Mouse (Mus musculus) CH12.LX (cell line): Measurements from ENCODE around the gene Cldn18. TPM values are rescaled to one million over a fixed set of nuclear protein-coding genes. Genes with fewer than 3 reads are reported as not detected.

Experiments used
- DNase-seq: peaks from one replicate; pipeline ENCODE4 v3.0.0-alpha.2; 2013; ENCODE audit errors: extremely low read depth
- H3K27ac ChIP-seq: 2 replicates; pipeline ENCODE4 v1.5.1; 2012; ENCODE audit warnings: low read depth, mild to moderate bottlenecking, control low read depth, moderate library complexity; ENCODE audit not compliant: insufficient read depth
- H3K27me3 ChIP-seq: replicated peaks from 2 replicates; pipeline ENCODE3; 2012; ENCODE audit warnings: inconsistent platforms
- H3K36me3 ChIP-seq, 2 experiments: replicated peaks in 1 of 2; 2 replicates each; pipeline versions ENCODE3 to v1.6.1; 2012; ENCODE audit warnings: inconsistent platforms in 1 of 2, low read length in 1 of 2, mild to moderate bottlenecking in 1 of 2, mixed read lengths in 1 of 2, moderate library complexity in 1 of 2; ENCODE audit not compliant: control insufficient read depth in 1 of 2, insufficient read depth in 1 of 2
- H3K4me1 ChIP-seq, 2 experiments: 2 replicates each; pipeline ENCODE4 v1.6.1; 2012; ENCODE audit warnings: inconsistent platforms in 1 of 2, moderate library complexity in 1 of 2; ENCODE audit not compliant: insufficient read depth in 2 of 2, control insufficient read depth in 1 of 2
- H3K4me2 ChIP-seq: 2 replicates; pipeline ENCODE4 v1.6.1; 2012; ENCODE audit warnings: low read depth, mild to moderate bottlenecking, control low read depth; ENCODE audit not compliant: poor library complexity, insufficient read depth, severe bottlenecking
- H3K4me3 ChIP-seq, 3 experiments: fragments of 150-350 bp in 1 of 3; sonication (generic) in 1 of 3; replicated peaks in 1 of 3; 2 replicates each; pipeline versions ENCODE3 to v1.5.1; 2011 to 2012; ENCODE audit warnings: low read depth in 2 of 3, low read length in 2 of 3, mild to moderate bottlenecking in 2 of 3, moderate library complexity in 2 of 3, control low read depth in 1 of 3, improper control_type of control experiment in 1 of 3, inconsistent platforms in 1 of 3, mixed read lengths in 1 of 3; ENCODE audit not compliant: poor library complexity in 1 of 3
- H3K79me2 ChIP-seq: replicated peaks from 2 replicates; pipeline ENCODE4 v1.6.1; 2012; ENCODE audit warnings: mild to moderate bottlenecking, moderate library complexity; ENCODE audit not compliant: control insufficient read depth, poor library complexity, insufficient read depth, severe bottlenecking; ENCODE audit errors: extremely low read depth
- H3K9ac ChIP-seq: 2 replicates; pipeline ENCODE4 v1.6.1; 2012; ENCODE audit warnings: low read depth, mild to moderate bottlenecking, control low read depth, moderate library complexity; ENCODE audit not compliant: insufficient read depth
- H3K9me3 ChIP-seq: replicated peaks from 2 replicates; pipeline ENCODE3; 2012; ENCODE audit warnings: low read length, inconsistent platforms, mixed read lengths
- CHD1 ChIP-seq: IDR thresholded peaks from 2 replicates; pipeline ENCODE4 v1.6.1; 2012; ENCODE audit warnings: low read depth, low read length, improper control_type of control experiment, inconsistent platforms
- CHD2 ChIP-seq: IDR thresholded peaks from 2 replicates; pipeline ENCODE4 v1.6.1; 2011; ENCODE audit warnings: low read length, improper control_type of control experiment
- CTCF ChIP-seq, 2 experiments: IDR thresholded peaks in 1 of 2; conservative IDR thresholded peaks in 1 of 2; 2 replicates each; pipeline ENCODE4 v1.5.1; 2011 to 2012; ENCODE audit warnings: low read depth in 2 of 2, low read length in 2 of 2, improper control_type of control experiment in 1 of 2, inconsistent platforms in 1 of 2, mild to moderate bottlenecking in 1 of 2, moderate library complexity in 1 of 2
- E2F4 ChIP-seq: IDR thresholded peaks from 2 replicates; pipeline ENCODE4 v1.6.1; 2011; ENCODE audit warnings: low read depth, low read length, improper control_type of control experiment; ENCODE audit not compliant: insufficient replicate concordance
- EP300 ChIP-seq: IDR thresholded peaks from 2 replicates; pipeline ENCODE4 v1.6.1; 2011; ENCODE audit warnings: low read length, improper control_type of control experiment
- ETS1 ChIP-seq: conservative IDR thresholded peaks from 2 replicates; pipeline ENCODE4 v1.6.1; 2012; ENCODE audit warnings: low read depth, mild to moderate bottlenecking, inconsistent platforms, low read length, improper control_type of control experiment, moderate library complexity
- HCFC1 ChIP-seq: IDR thresholded peaks from 2 replicates; pipeline ENCODE4 v1.6.1; 2012; ENCODE audit warnings: low read depth, mild to moderate bottlenecking, inconsistent platforms, low read length, improper control_type of control experiment
- JUND ChIP-seq: conservative IDR thresholded peaks from 2 replicates; pipeline ENCODE4 v1.6.1; 2011; ENCODE audit warnings: low read depth, low read length, improper control_type of control experiment
- MAFK ChIP-seq: IDR thresholded peaks from 2 replicates; pipeline ENCODE4 v1.6.1; 2011; ENCODE audit warnings: low read length, improper control_type of control experiment; ENCODE audit not compliant: insufficient replicate concordance
- MAX ChIP-seq: IDR thresholded peaks from 2 replicates; pipeline ENCODE4 v1.6.1; 2011; ENCODE audit warnings: low read length, improper control_type of control experiment
- MAZ ChIP-seq: IDR thresholded peaks from 2 replicates; pipeline ENCODE4 v1.6.1; 2012; ENCODE audit warnings: low read depth, mild to moderate bottlenecking, inconsistent platforms, low read length, improper control_type of control experiment, moderate library complexity
- MEF2A ChIP-seq: IDR thresholded peaks from 2 replicates; pipeline ENCODE4 v1.6.1; 2014; ENCODE audit warnings: low read depth, mild to moderate bottlenecking, inconsistent platforms, low read length, improper control_type of control experiment, borderline replicate concordance
- MXI1 ChIP-seq: IDR thresholded peaks from 2 replicates; pipeline ENCODE4 v1.6.1; 2011; ENCODE audit warnings: mild to moderate bottlenecking, low read depth, low read length, improper control_type of control experiment
- NELFE ChIP-seq: IDR thresholded peaks from 2 replicates; pipeline ENCODE4 v1.6.1; 2011; ENCODE audit warnings: low read depth, low read length, improper control_type of control experiment
- NRF1 ChIP-seq: IDR thresholded peaks from 2 replicates; pipeline ENCODE4 v1.6.1; 2014; ENCODE audit warnings: low read depth, mild to moderate bottlenecking, inconsistent platforms, low read length, improper control_type of control experiment, moderate library complexity
- POLR2A ChIP-seq: IDR thresholded peaks from 2 replicates; pipeline ENCODE4 v1.6.1; 2011; ENCODE audit warnings: low read depth, mild to moderate bottlenecking, improper control_type of control experiment, low read length
- POLR2AphosphoS2 ChIP-seq: IDR thresholded peaks from 2 replicates; pipeline ENCODE4 v1.6.1; 2011; ENCODE audit warnings: low read depth, low read length, improper control_type of control experiment
- RAD21 ChIP-seq: IDR thresholded peaks from 2 replicates; pipeline ENCODE4 v1.6.1; 2011; ENCODE audit warnings: low read depth, mild to moderate bottlenecking, low read length, improper control_type of control experiment, moderate library complexity
- RCOR1 ChIP-seq: conservative IDR thresholded peaks from 2 replicates; pipeline ENCODE4 v1.6.1; 2012; ENCODE audit warnings: low read depth, mild to moderate bottlenecking, inconsistent platforms, low read length, improper control_type of control experiment
- TBP ChIP-seq: conservative IDR thresholded peaks from 2 replicates; pipeline ENCODE4 v1.6.1; 2011; ENCODE audit warnings: low read depth, low read length, improper control_type of control experiment
- TCF12 ChIP-seq: IDR thresholded peaks from 2 replicates; pipeline ENCODE4 v1.6.1; 2014; ENCODE audit warnings: low read depth, mild to moderate bottlenecking, inconsistent platforms, low read length, improper control_type of control experiment
- ZC3H11A ChIP-seq: IDR thresholded peaks from 2 replicates; pipeline ENCODE4 v1.6.1; 2012; ENCODE audit warnings: low read depth, mild to moderate bottlenecking, inconsistent platforms, low read length, improper control_type of control experiment
- ZKSCAN1 ChIP-seq: IDR thresholded peaks from 2 replicates; pipeline ENCODE4 v1.6.1; 2012; ENCODE audit warnings: low read depth, inconsistent platforms, low read length, improper control_type of control experiment, borderline replicate concordance
- ZNF384 ChIP-seq: IDR thresholded peaks from 2 replicates; pipeline ENCODE4 v1.6.1; 2012; ENCODE audit warnings: low read depth, low read length, improper control_type of control experiment, inconsistent platforms
- dilution Hi-C: fragments of 300-500 bp; cut with MboI; formaldehyde crosslinking; loops from 2 replicates; pipeline ENCODE4 v1.14.3; 2020; ENCODE audit warnings: low sequenced_read_pairs; ENCODE audit not compliant: extremely low pct_unique_long_range_greater_than_20kb, extremely low pct_ligation_motif_present
- in situ Hi-C: fragments of 300-500 bp; cut with MboI; formaldehyde crosslinking; loops from 3 replicates; pipeline ENCODE4 v1.14.3; 2019; ENCODE audit warnings: low sequenced_read_pairs, low pct_ligation_motif_present, low pct_unique_long_range_greater_than_20kb, mixed read lengths
- polyA plus RNA-seq: library from polyadenylated mRNA; unstranded; fragments of >175 nt; gene quantifications from 2 replicates; pipeline ENCODE4 v1.2.1, GENCODE M21; 2012; ENCODE audit warnings: low read depth; ENCODE audit not compliant: insufficient read length
- total RNA-seq, 2 experiments: library from RNA; depleted of rRNA; stranded (reverse); fragments of 300-350 nt in 1 of 2; fragments of >200 nt in 1 of 2; gene quantifications; 2 replicates each; pipeline ENCODE4 v1.2.3; 2012 to 2014

Gene Cldn18
- total RNA-seq (2012; rRNA removed), result not detected in 2 replicates
- not detected in 2 replicates for total RNA-seq (2014; rRNA removed)
- polyA plus RNA-seq, result not detected in 2 replicates

- Histone ChIP-seq H3K27ac (no peak within 1 kb of the TSS), H3K36me3 (no peaks in the 10 kb centered on the region), H3K4me2 (no peak within 1 kb of the TSS), H3K79me2 (no peaks in the 10 kb centered on the region), H3K4me1 (no peaks in the 10 kb centered on the region), H3K27me3 (peaks cover 2% of the 10 kb centered on the region), H3K4me3 (no peak within 1 kb of the TSS), H3K9me3 (peaks cover 3% of the 10 kb centered on the region), H3K9ac (no peak within 1 kb of the TSS)
- in situ Hi-C loops, result no loop called here
- dilution Hi-C loops, result no loop called here
- DNase-seq, result no peak
- TF ChIP-seq CHD1 (no peak), JUND (no peak), RCOR1 (no peak), MXI1 (no peak), ZC3H11A (no peak), HCFC1 (no peak), ZKSCAN1 (no peak), ETS1 (no peak), NRF1 (no peak), ZNF384 (no peak), MEF2A (no peak), POLR2A (no peak), TCF12 (no peak), MAFK (no peak), TBP (no peak), MAZ (no peak), MAX (no peak), CHD2 (no peak), E2F4 (no peak)
Measured at GRCm38 (mm10) chr9:99717134-99717533, at the start of gene Cldn18. Gene Cldn18 (minus strand): TSS chr9:99717267.

- H3K9ac ChIP-seq, result no peak overlapping the region
- dilution Hi-C loops (no loop called here), in situ Hi-C loops (no loop called here)
- H3K4me3 ChIP-seq, result no peak overlapping the region
- peak; percentile 28 for DNase-seq
- no peaks in the 10 kb centered on the region for H3K9me3 ChIP-seq
- TF ChIP-seq NELFE (no peak), NRF1 (no peak), EP300 (no peak), CTCF (conservative IDR thresholded peaks at IDR 0.05 in 1 of 2, IDR thresholded peaks at IDR 0.05 in 1 of 2; ENCODE audit: low read depth in 2 of 2, low read length in 2 of 2) (peak in 1 of 2 experiments; percentile 47; a peak in 3 of 4 replicates), RCOR1 (no peak), RAD21 (peak; percentile 43), POLR2AphosphoS2 (no peak), HCFC1 (no peak)
- TF ChIP-seq, all 38 proteins: peak for 2
- H3K27ac ChIP-seq, result no peak overlapping the region
- no peaks in the 10 kb centered on the region for H3K4me1 ChIP-seq
- H3K27me3 ChIP-seq, result peaks cover 3% of the 10 kb centered on the region
- H3K79me2 ChIP-seq, result no peaks in the 10 kb centered on the region
- no peak overlapping the region for H3K4me2 ChIP-seq
- H3K36me3 ChIP-seq, result no peaks in the 10 kb centered on the region
Measured at GRCm38 (mm10) chr9:99763530-99763929, 46.5 kb upstream of the Cldn18 start.
